Mouse (Mus musculus) brown adipose tissue, adult 24 weeks (tissue): ENCODE data around the gene R3hdml. TPM values are rescaled to one million over a fixed set of nuclear protein-coding genes. Genes with fewer than 3 reads are reported as not detected.

Experiments
- H3K27ac ChIP-seq: fragments of 200-500 bp; replicated peaks from 2 replicates; pipeline ENCODE4 v1.5.1; 2012; ENCODE audit warnings: low read depth, mild to moderate bottlenecking, low read length
- H3K4me1 ChIP-seq: fragments of 200-500 bp; 2 replicates; pipeline ENCODE4 v1.6.1; 2012; ENCODE audit warnings: low read length, mixed read lengths; ENCODE audit not compliant: control insufficient read depth, insufficient read depth, insufficient read length
- H3K4me3 ChIP-seq: fragments of 200-500 bp; 2 replicates; pipeline ENCODE4 v1.5.1; 2012; ENCODE audit warnings: low read depth, mild to moderate bottlenecking, low read length, moderate library complexity; ENCODE audit not compliant: insufficient read depth
- polyA plus RNA-seq: library from polyadenylated mRNA; stranded (reverse); fragments of >200 nt; gene quantifications from 2 replicates; pipeline ENCODE4 v1.2.4, GENCODE M21; 2012; ENCODE audit not compliant: missing spikeins, insufficient read depth, insufficient read length

The R3hdml gene
- polyA plus RNA-seq, 1 experiment, result not detected

DNA sequence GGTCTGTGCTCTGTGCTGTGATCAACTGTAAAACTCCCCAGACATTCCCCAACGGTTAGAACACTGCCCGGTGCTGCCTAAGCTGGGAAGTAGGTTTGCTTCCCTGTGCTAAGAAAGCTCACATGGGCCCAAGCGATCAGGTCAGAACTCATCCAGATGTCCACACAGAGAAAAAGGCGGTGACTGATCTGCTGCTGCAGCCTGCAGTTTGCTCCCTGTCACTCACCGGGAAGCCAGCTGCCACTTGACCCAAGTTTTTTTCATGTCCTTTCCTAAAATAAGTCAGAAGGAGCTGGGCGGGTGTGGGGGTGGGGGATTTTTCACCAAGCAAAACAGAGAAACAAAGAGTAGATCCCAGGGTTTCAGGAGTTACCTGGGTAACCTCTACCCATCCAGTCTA, 27.6 kb upstream of the R3hdml start:
- Histone ChIP-seq H3K4me3 (no peak overlapping the region), H3K27ac (peak overlapping the region; percentile 55), H3K4me1 (peaks cover 7% of the 10 kb centered on the region)

DNA sequence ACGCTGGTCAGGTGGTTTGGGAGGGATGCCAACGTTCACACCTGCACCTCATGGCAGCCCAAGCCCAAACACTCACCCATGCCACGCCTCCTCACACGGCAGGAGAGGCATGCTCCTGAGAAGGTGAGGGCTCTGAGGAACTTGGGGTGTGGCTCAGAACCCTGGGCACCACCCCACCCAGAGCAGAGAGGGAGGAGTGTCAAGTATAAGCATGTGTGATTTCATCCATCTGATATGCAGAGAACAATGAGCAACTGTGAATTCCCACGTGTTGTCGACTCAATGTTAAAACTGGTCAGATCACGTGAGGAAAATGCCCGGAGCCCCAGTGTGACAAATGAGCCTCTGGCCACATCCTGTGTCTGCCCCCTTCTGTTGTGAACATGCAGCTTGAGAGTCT, 25.3 kb upstream of the R3hdml start:
- no peak overlapping the region for H3K4me3 ChIP-seq
- no peak overlapping the region for H3K27ac ChIP-seq
- peaks cover 10% of the 10 kb centered on the region for H3K4me1 ChIP-seq

DNA sequence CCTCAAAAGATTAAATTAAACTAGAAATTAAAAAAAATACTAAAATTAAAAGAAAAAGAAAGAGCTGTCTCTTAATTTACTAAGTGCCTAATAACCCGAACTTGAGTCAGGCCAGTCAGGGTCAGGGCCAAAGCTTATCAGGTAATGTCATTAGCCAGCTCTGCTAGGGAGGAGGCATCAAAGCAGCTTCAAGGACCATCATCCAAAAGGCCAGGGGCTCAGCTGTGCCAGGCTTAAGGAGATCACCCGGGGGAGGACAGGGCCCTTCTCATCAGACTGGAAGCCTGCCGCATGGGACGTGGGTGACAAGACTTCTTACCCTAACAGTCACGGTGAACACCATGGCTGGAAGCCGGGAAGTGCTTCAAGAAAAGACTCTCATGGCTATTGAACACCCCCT, 24.5 kb upstream of the R3hdml start:
- no peak overlapping the region for H3K4me3 ChIP-seq
- no peak overlapping the region for H3K27ac ChIP-seq
- H3K4me1 ChIP-seq, result peaks cover 10% of the 10 kb centered on the region

GRCm38 (mm10) chr2:163468866-163469265, 23.3 kb upstream of the R3hdml start:
- H3K4me3 ChIP-seq, result no peak overlapping the region
- H3K27ac ChIP-seq, result peak overlapping the region; percentile 25

DNA sequence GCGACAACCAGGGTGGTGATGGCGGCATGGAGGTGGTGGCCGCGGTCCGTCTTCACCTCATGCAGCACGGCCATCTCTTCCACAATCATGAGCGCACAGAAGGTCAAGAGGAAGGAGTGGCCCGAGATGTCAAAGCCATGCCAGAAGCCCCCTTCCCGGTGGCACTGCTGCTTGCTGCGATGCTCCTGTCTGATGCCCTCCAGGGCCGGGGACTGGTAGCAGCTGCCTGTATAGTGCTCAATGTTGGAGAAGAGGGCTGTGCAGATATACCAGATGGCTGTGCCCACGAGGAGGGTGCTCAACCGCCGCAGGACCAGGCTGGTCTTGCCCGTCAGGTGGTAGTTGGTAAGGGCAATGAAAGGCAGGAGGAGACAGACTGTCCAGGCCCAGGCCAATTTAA, 22.4 kb upstream of the R3hdml start:
- Histone ChIP-seq H3K27ac (peak overlapping the region; percentile 25; the same call in 1 of the 2 replicates), H3K4me1 (peaks cover 8% of the 10 kb centered on the region), H3K4me3 (no peak overlapping the region)

More at GRCm38 (mm10) chr2:163468866-163469265, 23.3 kb upstream of the R3hdml start:
- peaks cover 10% of the 10 kb centered on the region for H3K4me1 ChIP-seq

- peaks cover 5% of the 10 kb centered on the region for H3K4me1 ChIP-seq
- H3K4me3 ChIP-seq, result peak overlapping the region; percentile 91
- H3K27ac ChIP-seq, result peak overlapping the region; percentile 99
Observed at GRCm38 (mm10) chr2:163471136-163471535, 21.0 kb upstream of the R3hdml start.

DNA sequence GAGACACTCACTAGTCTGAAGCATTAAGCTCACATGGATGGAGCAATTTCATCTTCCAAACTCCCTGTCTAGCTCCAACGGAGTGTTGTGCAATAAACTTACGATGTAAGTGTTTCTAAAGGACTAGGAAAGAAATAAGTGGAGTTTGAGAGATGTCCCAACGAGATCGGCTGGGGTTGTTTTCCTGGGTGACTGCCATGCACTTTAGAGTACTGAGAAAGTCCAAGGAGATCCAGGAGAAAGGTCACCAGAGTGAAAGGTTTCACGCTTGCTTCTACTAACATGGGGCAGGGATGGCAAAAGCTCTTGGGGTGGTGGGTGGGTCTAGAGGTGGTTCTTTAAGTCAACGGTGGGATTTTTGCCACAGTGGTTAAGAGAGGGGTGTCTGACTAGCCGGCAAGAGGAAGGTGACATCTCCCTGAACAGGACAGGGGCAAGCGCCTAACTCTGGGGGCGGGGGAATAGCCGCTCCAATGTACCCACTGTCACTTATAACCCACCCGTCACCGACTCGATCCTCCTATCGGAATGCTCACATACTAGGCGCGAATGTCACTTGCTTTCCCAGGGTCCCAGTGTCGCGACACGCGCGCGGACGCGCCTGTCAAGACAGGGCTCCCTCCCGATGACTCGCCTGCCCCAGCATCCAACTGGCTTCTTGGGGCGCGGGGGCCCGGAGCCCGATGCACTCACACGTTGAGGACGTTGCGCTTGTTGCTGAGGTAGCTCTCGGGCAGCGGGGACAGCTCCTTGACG, 20.2 kb upstream of the R3hdml start:
- H3K4me3 ChIP-seq, result peak overlapping the region; percentile 91
- peaks cover 2% of the 10 kb centered on the region; the same call in 1 of the 2 replicates for H3K4me1 ChIP-seq
- H3K27ac ChIP-seq, result peak overlapping the region; percentile 99

DNA sequence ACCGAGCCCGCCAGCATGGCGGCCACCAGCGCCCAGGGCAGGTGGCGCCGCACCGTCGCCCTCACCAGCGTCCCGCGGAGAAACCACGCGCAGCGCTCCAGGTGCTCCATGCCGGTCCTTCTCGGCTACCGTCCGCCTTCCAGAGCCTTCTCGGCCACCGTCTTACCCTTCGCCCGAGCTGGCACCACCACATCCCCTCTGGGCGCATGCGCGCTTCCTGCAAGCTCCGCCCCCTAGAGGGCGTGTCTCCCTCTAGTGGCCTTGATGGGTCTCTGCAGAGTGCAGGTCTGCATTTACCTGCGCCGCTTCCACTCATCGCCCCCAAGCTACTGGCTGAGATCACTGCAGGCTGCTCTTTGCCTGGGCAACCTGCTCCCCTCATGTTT, 19.7 kb upstream of the R3hdml start, which contains the start of gene Fitm2:
Gene Fitm2 (minus strand): TSS at position 164 of the 386 bp plus-strand sequence.
- peak within 1 kb of the TSS; percentile 91 for H3K4me3 ChIP-seq
- H3K27ac ChIP-seq, result peak within 1 kb of the TSS; percentile 99
- H3K4me1 ChIP-seq, result peaks cover 2% of the 10 kb centered on the region; the same call in 1 of the 2 replicates

DNA sequence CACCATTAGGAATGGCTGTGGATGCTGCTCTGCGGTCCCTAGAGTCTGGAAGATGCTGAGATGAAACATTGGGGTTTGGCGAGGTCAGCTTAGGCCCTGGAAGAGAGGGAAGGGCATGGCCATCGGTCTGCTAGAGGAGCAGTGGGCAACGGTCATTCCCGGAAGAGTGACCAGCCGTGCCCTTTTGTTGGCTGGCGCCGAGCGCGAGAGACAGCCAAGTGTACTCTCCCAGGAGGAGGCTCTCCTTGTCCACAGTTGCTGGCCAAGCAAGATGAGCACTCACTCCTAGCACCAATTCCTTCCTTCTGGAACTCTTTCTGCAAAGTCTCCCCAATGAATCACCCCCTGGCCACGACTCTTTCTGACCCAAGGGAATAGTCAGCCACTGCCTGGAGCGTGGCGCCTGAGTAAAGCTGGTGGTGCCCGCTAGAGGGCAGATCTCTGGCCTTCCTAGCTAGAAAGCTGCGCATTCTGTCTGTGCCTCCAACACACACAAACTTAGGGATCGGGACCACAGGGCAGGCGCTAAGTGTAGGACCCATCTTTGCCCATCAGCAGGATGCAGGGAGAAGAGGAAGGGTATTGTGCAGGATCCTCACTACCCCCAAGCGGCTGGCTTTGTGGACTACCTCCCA, 11.8 kb upstream of the R3hdml start:
- H3K27ac ChIP-seq, result no peak overlapping the region
- peaks cover 3% of the 10 kb centered on the region; the same call in 1 of the 2 replicates for H3K4me1 ChIP-seq
- no peak overlapping the region for H3K4me3 ChIP-seq

DNA sequence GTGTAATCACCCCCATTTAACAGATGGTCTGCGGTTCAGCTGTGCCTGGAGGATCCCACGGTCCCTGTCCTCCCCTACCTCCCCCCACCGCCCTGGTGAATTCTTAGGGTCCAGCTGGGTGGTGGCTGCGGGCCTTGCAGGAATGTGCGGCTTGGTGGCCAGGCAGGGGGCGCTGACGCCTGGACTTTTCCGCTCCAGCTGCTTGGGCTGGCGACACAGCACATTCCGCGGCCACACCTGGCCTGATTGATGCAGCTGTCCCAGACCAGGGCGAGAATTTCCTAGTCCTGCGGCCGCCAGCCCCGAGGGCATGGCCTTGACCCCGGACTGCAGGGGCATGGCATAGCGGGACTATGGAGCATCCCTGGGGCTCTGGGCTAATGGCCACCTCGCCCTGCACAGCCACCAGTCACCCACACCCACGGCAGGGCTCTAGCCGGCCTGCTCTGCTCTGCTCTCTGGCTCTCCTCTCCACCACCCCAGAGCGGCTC, 10.5 kb upstream of the R3hdml start:
- peaks cover 3% of the 10 kb centered on the region; the same call in 1 of the 2 replicates for H3K4me1 ChIP-seq
- H3K4me3 ChIP-seq, result no peak overlapping the region
- H3K27ac ChIP-seq, result no peak overlapping the region

DNA sequence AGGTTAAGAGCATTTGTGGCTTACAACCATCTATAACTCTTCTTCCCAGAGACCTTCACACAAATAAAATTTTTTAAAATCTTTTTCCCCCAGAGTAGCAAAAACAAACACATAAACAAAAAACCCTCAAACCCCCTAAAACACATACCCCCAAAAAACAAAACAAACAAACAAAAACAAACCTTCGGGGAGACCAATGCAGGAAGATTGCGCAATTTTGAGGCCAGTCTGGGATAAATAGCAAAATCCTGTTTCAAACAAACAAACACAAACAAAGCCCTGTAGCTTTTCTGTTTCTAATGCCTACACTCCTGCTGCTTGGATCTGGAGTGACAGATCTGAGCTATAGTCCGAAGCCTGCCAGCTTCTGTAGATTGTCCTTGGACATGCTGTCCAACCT, 4.8 kb upstream of the R3hdml start:
- H3K4me1 ChIP-seq, result no peaks in the 10 kb centered on the region
- H3K4me3 ChIP-seq, result no peak overlapping the region
- no peak overlapping the region for H3K27ac ChIP-seq

DNA sequence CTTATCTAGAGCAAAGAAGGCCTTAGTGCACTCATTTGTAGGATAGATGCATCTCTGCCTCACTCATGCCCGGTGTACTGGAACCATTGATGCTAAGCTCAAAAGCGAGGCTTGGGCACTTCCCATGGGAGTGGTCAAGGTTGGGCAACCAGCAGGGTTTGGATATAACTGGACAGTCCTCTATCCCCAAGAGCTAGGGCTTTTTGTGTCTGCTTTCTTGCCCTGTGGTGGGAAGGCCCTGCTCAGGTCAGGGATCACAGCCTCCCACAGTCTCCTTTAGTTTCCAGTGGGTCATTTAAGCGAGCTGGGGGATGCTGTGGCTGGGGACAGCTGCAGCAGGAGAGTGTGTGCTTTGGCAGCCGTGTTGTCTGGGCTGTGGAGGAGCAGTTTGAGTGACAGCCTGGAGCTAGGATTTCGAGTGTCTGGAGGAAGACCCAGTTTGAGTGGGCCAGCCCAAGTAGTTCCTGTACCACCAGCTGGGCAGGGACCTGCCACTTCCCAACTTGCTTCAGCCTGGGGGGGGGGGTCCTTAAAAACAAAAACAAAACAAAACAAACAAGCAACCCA, 2.3 kb upstream of the R3hdml start:
- H3K4me3 ChIP-seq, result no peak overlapping the region
- H3K27ac ChIP-seq, result no peak overlapping the region
- H3K4me1 ChIP-seq, result no peaks in the 10 kb centered on the region

GRCm38 (mm10) chr2:163490656-163491055, 1.5 kb upstream of the R3hdml start:
- no peaks in the 10 kb centered on the region for H3K4me1 ChIP-seq
- H3K27ac ChIP-seq, result no peak overlapping the region
- no peak overlapping the region for H3K4me3 ChIP-seq

GRCm38 (mm10) chr2:163491351-163491750, 767 bp upstream of the R3hdml start:
- Histone ChIP-seq H3K4me1 (no peaks in the 10 kb centered on the region), H3K27ac (no peak overlapping the region), H3K4me3 (no peak overlapping the region)

DNA sequence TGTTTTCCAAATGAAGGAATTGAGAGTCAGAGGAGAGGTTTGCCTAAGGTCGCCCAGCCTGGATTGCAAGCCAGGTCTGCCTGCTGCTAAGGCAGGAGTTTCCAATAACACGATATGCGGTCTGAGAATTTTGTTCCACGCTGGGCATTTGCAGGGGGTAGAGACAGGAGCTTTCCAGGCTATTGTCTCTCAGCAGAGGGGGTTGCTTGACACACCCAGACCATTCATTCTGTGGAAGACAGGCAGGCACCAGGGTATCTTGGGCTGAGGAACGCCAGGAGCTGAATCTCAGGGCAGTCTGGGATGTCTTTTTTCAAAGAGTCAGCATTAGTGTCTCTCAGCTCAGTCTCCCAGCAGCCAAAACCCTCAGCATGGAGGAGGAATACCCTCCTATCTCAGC, 913 bp downstream of the R3hdml start:
- Histone ChIP-seq H3K4me1 (no peaks in the 10 kb centered on the region), H3K4me3 (no peak overlapping the region), H3K27ac (no peak overlapping the region)
